Mouse (Mus musculus) mature B cell (primary cell): Measurements from ENCODE around the gene Myg1.
"Not testable (repeated sequence)": the region's sequence is repeated elsewhere in the genome, so short reads cannot be mapped to it uniquely, and the experiment has no call there.

Experiments used
- in situ Hi-C: fragments of 300-500 bp; cut with MboI; formaldehyde crosslinking; loops from 2 replicates; pipeline ENCODE4 v1.14.3; 2019

Myg1 gene

DNA sequence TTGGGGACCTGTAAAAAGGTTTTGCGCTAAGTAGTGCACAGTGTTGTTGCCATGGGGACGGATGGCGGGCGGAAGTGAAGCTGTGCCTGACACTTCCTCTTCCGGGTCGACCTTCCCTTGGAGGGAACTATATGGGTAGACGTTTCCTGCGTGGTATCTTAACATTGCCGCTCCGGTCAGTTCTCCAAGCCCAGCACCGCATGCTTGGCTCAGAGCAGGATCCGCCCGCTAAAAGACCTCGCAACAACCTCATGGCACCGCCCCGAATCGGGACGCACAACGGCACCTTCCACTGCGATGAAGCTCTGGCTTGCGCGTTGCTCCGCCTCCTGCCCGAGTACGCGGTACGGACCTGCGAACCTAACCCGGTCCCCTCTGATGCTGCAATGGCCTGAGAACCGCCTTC is at the start of gene Myg1:
Myg1 (plus strand) TSS at position 100 of the 406 bp plus-strand sequence.
- in situ Hi-C loops, result no loop called here

DNA sequence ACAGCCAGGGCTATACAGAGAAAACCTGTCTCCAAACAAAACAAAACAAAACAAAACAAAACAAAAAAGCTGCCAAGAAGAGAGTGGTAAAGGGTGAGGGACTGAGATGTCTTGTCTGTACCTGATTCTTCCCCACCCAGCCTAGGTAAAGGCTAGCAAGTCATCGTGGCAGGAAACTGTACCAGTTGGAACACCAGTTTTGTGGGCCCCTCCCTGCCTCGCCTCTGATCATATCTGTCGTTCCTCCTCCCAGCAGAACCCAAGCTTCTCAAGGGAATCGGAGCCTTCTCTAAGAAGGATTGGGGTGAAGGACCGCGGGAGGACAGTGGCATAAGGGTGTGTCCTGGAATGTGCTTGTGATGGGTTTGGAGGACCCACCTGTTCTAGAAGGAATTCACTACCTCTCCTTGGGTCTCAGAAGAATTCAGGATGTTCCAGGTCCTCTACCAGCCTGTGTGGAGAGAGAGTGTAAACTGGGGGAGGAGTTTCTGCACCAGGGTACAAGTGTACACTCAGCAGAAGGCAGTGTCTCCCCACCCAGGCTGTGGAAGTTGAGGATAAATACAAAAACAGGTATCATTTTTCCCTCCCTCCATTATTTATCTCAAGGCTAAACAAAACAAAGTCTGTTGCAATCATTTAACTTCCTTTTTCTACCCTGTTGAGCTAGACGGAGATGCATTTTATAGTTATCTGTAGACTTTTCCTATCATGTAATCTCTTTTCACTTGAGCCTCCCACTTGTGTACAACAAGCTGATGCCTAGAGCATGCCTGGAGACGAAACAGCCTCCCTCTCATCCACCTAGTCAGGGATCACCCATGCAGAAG is 48.8 kb upstream of the Myg1 start:
- in situ Hi-C loops, result no loop called here

- in situ Hi-C loops, result no loop called here
Observed at GRCm38 (mm10) chr15:102283648-102284047, 47.9 kb upstream of the Myg1 start.

- in situ Hi-C loops, result no loop called here
Observed at GRCm38 (mm10) chr15:102287395-102287794, 44.1 kb upstream of the Myg1 start.

DNA sequence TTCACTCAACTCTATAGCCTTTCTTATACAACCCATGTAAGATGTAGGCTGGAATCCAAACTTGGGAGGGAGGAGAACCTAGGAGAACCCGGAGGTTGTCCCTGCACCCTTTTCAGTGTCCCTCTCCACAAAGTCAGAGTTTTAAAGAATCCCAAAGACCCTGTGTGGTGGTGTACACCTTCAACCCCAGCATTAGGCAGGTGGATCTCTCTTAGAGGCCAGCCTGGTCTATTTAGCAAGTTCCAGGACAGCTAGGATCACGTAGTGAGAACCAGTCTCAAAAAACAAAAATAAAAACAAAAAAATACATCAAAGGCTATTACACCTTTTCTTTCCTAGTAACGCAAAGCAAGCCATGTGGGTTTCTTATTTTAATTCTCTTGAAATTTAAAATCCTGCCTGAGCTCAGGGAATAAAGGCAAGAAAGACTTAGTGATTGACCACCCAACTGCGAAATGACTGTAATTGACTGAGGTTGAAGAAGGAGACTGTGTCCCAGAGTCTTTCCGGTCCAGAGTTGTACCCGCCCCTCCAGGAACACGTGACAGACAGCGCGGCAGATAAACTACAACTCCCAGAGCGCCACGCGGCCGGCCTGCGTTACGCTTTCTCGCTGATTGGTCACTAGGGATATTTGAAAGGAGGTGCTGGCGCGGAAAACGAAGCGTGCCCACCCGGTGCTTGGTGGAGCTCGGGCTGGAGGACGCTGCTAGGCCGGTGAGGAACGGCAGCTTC is 35.7 kb upstream of the Myg1 start, which contains the start of gene Espl1:
Espl1 (plus strand) TSS at position 634 of the 735 bp plus-strand sequence.
- in situ Hi-C loops, result no loop called here

DNA sequence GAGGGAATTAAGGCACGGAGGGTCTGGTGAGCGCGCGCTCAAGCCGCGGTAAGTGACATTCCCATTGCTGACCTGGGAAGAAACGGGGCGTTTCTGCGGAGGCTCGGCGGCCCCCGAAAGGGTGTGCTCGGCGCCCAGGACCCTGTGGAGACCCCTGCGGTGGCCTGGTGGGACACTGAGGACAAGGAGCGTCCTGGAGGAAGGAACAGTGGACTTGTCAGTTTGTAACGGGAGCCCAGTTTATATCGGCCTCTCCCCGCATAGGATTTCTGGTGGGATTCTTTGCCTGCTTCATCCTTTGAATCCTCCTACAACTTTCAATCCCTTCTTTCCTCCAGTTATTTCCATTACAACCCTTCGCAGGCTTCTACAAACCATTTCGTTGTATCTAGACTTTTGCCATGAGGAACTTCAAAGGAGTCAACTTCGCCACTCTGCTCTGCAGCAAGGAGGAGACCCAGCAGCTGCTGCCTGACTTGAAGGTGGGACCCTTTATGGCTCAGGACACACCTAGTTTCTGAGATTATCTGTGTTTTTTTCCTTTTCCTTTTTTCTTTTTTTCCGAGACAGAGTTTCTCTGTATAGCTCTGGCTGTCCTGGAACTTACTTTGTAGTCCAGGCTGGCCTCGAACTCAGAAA is 35.0 kb upstream of the Myg1 start:
- in situ Hi-C loops, result no loop called here

DNA sequence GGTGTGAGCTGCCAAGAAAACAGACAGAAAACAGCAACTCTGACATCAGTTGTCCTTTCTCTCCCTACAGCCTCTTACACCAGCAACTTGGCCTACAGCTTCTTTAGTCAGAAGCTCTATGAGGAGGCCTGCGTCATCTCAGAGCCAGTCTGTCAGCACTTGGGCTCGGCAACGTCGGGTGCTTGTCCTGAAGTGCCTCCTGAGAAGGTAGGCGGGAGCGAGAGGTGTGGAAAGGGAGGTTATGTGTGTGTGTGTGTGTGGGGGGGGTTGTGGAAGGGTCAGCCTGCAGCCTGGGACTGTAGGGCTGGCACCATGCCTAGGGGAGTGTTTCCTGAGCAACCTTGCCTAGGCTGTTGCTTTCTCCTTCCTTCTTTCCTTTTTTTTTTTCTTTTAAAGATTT is 29.0 kb upstream of the Myg1 start:
- in situ Hi-C loops, result no loop called here

DNA sequence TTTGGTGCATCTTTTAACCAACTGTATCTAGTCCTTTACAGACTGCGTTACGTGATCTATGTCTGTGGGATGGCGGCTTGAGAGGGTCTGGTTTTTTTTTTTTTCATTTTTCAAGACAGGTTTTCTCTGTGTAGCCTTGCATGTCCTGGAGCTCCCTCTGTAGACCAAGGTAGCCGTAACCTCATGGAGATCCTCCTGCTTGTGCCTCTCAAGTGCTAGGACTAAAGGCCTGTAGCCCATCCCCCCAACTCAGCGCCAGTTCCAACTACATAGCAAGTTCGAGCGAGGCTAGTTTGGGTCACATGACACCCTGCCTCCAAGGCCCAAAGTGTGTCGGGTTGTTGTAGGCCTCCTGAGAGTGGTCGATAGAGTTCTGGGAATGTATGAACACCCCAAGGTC is 22.8 kb upstream of the Myg1 start:
- in situ Hi-C loops, result no loop called here

DNA sequence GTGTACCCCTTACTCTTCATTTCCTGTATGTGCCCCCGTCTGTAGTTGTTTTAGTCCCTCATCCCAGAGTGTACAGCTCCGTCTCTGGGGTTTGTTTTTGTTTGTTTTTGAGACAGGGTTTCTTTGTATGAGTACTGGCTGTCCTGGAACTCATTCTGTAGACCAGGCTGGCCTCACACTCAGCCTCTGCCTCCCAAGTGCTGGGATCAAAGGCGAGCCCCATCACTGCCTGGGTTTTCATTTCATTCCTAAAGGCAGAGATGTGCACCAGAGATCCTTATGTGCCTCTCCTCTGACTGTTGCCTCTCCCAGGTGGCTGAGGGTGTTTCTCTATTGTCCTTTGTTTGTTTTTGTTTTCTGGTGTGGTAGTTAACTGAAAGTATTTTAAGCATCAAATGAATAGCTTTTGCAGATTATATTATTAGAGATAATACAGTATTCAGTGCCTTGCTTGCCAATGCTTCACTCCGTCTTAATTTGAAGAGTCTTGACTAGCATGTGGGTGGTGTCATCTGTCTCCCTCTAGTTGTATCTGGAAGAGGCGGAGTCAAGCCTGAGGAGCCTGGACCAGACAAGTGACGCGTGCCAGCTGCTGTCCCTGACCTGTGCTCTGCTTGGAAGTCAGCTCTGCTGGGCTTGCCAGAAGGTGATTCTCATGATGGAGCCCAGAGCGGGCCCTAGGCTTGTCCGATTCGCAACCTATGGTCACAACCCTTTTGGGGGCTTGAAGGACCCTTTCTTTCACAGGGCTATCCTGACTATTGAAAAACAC is 21.2 kb upstream of the Myg1 start:
- in situ Hi-C loops, result loop anchor here (10.0 kb wide), 1 partner anchor 75 kb away; the partner anchor contains the start of gene Itgb7

DNA sequence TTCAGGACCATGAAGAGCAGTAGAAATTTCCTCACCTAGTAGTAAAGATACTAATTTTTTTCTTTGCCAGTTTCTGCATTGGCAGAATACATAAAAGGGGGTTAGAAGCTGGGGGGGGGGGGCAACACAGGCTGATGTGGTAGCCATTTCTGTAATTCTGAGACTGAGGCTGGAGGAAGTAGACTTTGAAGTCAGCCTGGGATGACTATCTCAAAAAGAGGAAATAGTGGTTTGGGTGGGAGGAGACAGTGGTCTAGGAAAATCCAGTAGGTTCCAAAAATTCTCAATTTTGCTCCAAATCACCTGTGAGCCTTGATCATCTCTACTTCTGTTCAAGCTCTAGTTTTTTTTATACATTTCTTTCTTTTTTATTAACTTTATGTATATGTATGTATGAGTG is 20.0 kb upstream of the Myg1 start:
- in situ Hi-C loops, result loop anchor here (10.0 kb wide), 1 partner anchor 77 kb away; the partner anchor contains the start of gene Itgb7

DNA sequence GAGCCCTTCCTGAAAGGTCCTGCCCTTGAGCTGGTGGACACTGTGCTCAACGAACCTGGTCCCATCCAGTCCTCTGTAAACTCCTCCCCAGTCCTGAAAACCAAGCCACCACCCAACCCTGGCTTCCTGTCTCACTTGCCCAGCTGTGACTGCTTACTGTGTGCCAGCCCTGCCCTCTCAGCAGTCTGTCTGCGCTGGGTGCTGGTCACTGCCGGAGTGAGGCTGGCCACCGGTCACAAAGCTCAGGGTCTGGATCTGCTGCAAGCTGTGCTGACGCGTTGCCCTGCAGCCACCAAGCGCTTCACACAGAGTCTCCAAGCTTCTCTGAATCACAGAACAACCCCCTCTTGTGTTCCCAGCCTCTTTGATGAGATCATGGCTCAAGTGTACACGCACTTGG is 16.2 kb upstream of the Myg1 start:
- in situ Hi-C loops, result loop anchor here (10.0 kb wide), 1 partner anchor 80 kb away; the partner anchor contains the start of gene Itgb7

- in situ Hi-C loops, result loop anchor here (10.0 kb wide), 1 partner anchor 81 kb away; the partner anchor contains the start of gene Itgb7
Observed at GRCm38 (mm10) chr15:102316263-102316662, 15.2 kb upstream of the Myg1 start.

GRCm38 (mm10) chr15:102324654-102325473 is 6.6 kb upstream of the Myg1 start:
- in situ Hi-C loops, result no loop called here

- in situ Hi-C loops, result no loop called here
Observed at GRCm38 (mm10) chr15:102326022-102326576, 5.4 kb upstream of the Myg1 start, which contains the start of gene Pfdn5. TSS of gene Pfdn5 (plus strand) at chr15:102326116.

DNA sequence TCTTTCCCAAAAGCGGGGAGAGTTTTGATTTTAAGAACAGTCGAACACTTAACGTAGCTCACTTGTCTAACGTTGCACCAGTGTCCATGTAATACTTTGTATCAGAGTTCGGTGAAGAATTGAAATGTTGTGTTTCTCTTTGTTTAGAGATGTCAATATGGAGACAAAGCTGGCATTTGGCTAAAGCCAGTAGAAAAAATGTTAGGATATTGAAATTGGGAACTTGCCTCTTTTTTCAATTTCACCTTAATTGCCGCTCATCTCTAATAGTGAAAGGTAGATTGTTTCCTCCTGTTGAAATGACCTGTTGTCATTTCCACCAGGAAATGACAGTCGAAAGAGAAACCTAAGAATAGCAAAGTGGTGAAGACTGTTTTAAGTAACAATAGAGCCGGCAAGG is 4.6 kb upstream of the Myg1 start:
- in situ Hi-C loops, result no loop called here

DNA sequence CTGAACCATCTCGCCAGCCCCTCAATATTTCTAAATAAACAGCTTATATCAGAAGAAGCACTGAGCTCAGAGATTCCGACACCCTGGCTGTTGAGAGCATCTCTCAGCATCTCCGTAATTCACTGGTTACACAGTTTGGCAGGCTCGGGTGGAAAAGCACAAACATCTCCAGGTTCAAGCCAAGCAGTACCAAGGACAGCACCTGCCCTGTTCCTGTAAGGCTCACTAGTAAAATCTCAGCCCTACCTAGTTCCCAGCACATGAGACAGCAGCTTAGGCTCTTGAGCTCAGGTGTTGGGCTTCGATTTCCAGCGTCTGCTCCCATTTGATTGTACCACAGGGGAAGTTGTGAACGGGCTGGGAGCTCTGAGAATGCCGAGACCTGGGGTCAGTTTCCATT is 3.7 kb downstream of the Myg1 start:
- in situ Hi-C loops, result no loop called here

DNA sequence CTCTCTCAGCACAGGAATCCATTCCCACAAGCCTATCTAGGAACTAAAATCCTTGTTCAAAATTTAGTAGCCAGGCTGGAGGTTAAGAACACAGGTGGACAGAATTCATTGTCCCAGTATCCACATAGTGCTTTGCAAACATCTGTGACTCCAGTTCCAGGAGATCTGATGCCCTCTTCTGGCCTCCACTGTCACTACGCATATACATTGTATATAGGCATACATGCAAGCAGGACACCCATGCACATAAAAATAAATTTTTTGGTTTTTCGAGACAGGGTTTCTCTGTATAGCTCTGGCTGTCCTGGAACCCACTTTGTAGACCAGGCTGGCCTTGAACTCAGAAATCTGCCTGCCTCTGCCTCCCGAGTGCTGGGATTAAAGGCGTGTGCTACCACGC is 4.4 kb downstream of the Myg1 start:
- in situ Hi-C loops, result not testable (repeated sequence)

- in situ Hi-C loops, result no loop called here
Observed at GRCm38 (mm10) chr15:102336946-102337345, 5.4 kb downstream of the Myg1 start.

DNA sequence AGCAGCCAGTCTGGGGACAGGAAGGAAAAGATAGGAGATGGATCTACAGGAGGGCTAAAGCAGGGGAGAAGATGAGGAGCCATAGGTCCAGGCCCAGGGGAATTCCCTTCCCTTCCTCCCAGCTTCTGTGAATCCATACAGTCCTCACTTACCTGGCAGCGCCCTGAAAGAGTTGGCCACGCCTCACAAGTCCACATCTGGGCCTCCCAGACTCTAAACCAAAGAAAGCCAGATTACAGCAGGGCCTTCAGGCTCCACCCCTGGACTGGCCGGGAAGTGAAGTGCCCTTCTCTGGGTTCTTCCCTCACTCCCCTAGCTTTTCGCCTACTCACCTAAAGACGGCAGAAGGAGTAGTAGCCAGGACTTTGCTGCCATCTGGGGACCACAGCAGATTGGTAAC is 8.1 kb downstream of the Myg1 start:
- in situ Hi-C loops, result no loop called here

GRCm38 (mm10) chr15:102341580-102341979 is 10.1 kb downstream of the Myg1 start:
- in situ Hi-C loops, result no loop called here
